Mouse (Mus musculus) liver, postnatal 0 days (tissue): Measurements from ENCODE around the gene C1qc. TPM values are rescaled to one million over a fixed set of nuclear protein-coding genes. Genes with fewer than 3 reads are reported as not detected.
A peak's percentile ranks its signal among the peaks of the same experiment; 100 is the strongest.

Experiments
- ATAC-seq: fragments of 200-750 bp; cut with Nextera tagmentation; 2 replicates; pipeline ENCODE4 v1.8.0; 2017; ENCODE audit warnings: mild to moderate bottlenecking, moderate library complexity
- DNase-seq: peaks from one replicate; pipeline ENCODE4 v3.0.0-alpha.2; 2016
- H3K27ac ChIP-seq: fragments of 300-500 bp; sonication (generic); 2 replicates; pipeline ENCODE4 v1.5.1; 2014; ENCODE audit warnings: antibody characterized with exemption, moderate library complexity, mild to moderate bottlenecking, low read depth
- H3K27me3 ChIP-seq: fragments of 300-500 bp; sonication (generic); 2 replicates; pipeline ENCODE4 v1.6.1; 2014; ENCODE audit warnings: low read length, control low read depth, mixed read lengths; ENCODE audit not compliant: insufficient read depth
- H3K36me3 ChIP-seq: fragments of 300-500 bp; sonication (generic); replicated peaks from 2 replicates; pipeline ENCODE4 v1.6.1; 2014; ENCODE audit warnings: mild to moderate bottlenecking, control low read depth, low read length, moderate library complexity, mixed read lengths; ENCODE audit not compliant: insufficient read depth
- H3K4me1 ChIP-seq: fragments of 300-500 bp; sonication (generic); 2 replicates; pipeline ENCODE4 v1.6.1; 2014; ENCODE audit warnings: antibody characterized with exemption, mild to moderate bottlenecking, control low read depth; ENCODE audit not compliant: insufficient read depth
- H3K4me2 ChIP-seq: fragments of 300-500 bp; sonication (generic); 2 replicates; pipeline ENCODE4 v1.6.1; 2014; ENCODE audit warnings: low read depth, mild to moderate bottlenecking, low read length, moderate library complexity, mixed read lengths
- H3K4me3 ChIP-seq: fragments of 300-500 bp; sonication (generic); 2 replicates; pipeline ENCODE4 v1.5.1; 2014; ENCODE audit warnings: low read depth, low read length
- H3K9ac ChIP-seq: fragments of 300-500 bp; sonication (generic); replicated peaks from 2 replicates; pipeline ENCODE4 v1.6.1; 2014; ENCODE audit warnings: mild to moderate bottlenecking, moderate library complexity
- H3K9me3 ChIP-seq: fragments of 300-500 bp; sonication (generic); 2 replicates; pipeline ENCODE4 v1.6.1; 2016; ENCODE audit warnings: mild to moderate bottlenecking, control low read depth, low read length, mixed read lengths
- CTCF ChIP-seq: sonication (generic); IDR thresholded peaks from 2 replicates; pipeline ENCODE4 v1.5.1; 2016; ENCODE audit warnings: antibody characterized with exemption, low read depth
- EP300 ChIP-seq: IDR thresholded peaks from 2 replicates; pipeline ENCODE4 v1.6.1; 2016; ENCODE audit warnings: antibody characterized with exemption, low read depth, mild to moderate bottlenecking
- WGBS: fragments of 180-500 bp; shearing (Covaris S2); extraction: QIAGEN DNeasy Blood & Tissue Kit; methylation state at CpG from one replicate; pipeline ENCODE4 v1.1.7; 2014; ENCODE audit not compliant: insufficient replicate concordance; 5-methylcytosine and 5-hydroxymethylcytosine counted together
- polyA plus RNA-seq: library from polyadenylated mRNA; unstranded; fragments of >200 nt; fragmentation: Nextera tagmentation; extraction: Ambion mirVana; gene quantifications from 2 replicates; pipeline ENCODE4 v1.2.1, GENCODE M21; 2015

C1qc gene
- polyA plus RNA-seq, 1 experiment from 2014 or later = 122 TPM

DNA sequence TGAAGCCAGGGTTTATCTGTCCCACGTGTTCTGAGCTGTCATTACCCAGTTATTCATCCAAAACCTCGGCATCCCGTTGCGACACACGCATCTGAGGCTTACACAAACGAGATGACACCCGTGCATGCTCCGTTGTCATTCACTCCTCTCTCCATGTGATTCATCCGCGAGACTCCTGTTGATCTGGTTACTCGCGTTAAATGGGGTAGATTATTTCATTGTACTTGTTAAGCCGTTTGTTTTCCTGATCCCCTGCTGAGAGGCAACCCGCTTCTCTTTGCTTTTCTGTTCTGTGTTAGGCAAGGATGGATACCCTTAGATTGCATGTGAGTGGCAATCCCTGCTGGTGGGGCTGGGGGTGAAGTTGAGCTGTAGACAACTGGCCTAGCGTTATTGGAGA is 32.9 kb upstream of the C1qc start:
- DNase-seq (no peak), ATAC-seq (no peak)
- Histone ChIP-seq H3K4me3 (no peak overlapping the region), H3K9me3 (no peaks in the 10 kb centered on the region), H3K4me2 (no peak overlapping the region), H3K27me3 (0 out of 2 replicates have a peak, but pooled peaks cover 9% of the 10 kb centered on the region), H3K4me1 (no peaks in the 10 kb centered on the region; the same call in 1 of the 2 replicates), H3K9ac (no peak overlapping the region), H3K36me3 (no peaks in the 10 kb centered on the region), H3K27ac (no peak overlapping the region)
- 25% methylated on average over 15 of the region's 15 CpGs for WGBS
- TF ChIP-seq EP300 (no peak), CTCF (no peak)

DNA sequence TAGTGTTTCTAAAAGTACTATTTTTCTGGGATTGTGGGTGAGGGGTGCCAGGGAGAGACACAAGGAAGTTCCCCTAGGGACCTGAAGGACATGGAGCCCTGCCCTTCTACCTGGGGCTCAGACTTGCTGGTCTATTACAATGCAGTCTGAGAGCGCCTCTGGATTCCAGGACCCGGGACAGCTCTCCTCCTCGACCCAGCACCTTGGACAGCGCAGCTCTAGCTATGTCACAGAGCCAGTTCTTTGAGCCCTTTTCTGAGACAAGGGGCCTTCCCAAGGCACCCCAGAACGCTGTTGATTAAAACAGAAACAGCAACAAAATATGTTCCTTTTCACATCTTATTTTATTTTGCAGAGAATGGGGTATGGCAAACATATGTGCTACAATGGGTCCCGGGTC is 31.7 kb upstream of the C1qc start:
- no peak overlapping the region for H3K9ac ChIP-seq

DNA sequence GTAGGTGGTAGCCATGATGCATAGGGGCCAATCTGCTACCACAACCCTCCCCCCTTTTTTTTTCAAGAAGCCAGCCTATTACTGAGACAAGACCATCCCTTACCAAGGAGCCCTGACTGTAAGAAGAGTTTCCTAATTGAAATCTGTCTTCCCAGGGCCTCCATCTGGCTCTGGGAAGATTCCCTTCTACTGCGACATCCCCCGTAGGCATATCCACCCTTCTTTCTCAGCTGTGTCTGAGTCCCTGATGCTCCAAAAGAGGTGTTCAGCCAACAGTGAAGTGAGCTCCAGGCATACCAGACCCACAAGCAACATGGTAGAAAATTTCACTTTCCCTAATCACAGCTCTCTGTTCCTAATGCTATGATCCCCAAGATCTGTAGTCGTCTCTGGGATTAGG is 26.7 kb upstream of the C1qc start:
- WGBS = 65% methylated on average over 3 of the region's 3 CpGs
- Histone ChIP-seq H3K36me3 (no peaks in the 10 kb centered on the region), H3K4me3 (no peak overlapping the region), H3K4me2 (no peak overlapping the region), H3K27ac (no peak overlapping the region), H3K4me1 (no peaks in the 10 kb centered on the region), H3K9me3 (no peaks in the 10 kb centered on the region), H3K27me3 (0 out of 2 replicates have a peak, but pooled peaks cover 2% of the 10 kb centered on the region), H3K9ac (no peak overlapping the region)
- no peak for DNase-seq
- no peak for ATAC-seq
- TF ChIP-seq CTCF (no peak), EP300 (no peak)

More for the DNA sequence above, 31.7 kb upstream of the C1qc start:
- Histone ChIP-seq H3K4me3 (no peak overlapping the region), H3K4me1 (no peaks in the 10 kb centered on the region), H3K36me3 (no peaks in the 10 kb centered on the region), H3K27me3 (0 out of 2 replicates have a peak, but pooled peaks cover 9% of the 10 kb centered on the region), H3K27ac (no peak overlapping the region), H3K9me3 (no peaks in the 10 kb centered on the region), H3K4me2 (no peak overlapping the region)
- 4% methylated on average over 6 of the region's 6 CpGs for WGBS
- TF ChIP-seq CTCF (no peak), EP300 (no peak)
- ATAC-seq = no peak
- DNase-seq = peak; percentile 76

DNA sequence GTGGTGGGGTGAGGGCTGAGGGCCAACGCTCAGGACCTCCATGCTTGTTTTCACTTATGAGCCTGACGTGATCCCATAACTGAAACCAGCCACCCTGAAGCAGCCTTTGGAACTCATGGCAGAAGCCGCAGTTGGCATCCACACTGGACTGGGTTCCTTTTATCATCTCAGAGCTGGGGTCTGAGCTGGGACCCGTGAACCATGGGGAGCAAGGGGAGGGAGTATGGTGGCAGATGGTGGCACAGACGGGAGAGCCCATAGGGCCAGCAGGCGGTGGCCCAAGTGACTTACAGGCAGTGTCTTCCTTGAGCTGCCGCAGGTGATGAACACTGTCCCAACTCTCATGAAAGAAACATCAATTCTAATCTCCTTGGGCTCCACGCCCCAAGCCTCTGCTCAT is 26.0 kb upstream of the C1qc start:
- Histone ChIP-seq H3K4me2 (no peak overlapping the region), H3K27ac (no peak overlapping the region), H3K4me3 (no peak overlapping the region), H3K9ac (no peak overlapping the region), H3K4me1 (no peaks in the 10 kb centered on the region), H3K27me3 (no peaks in the 10 kb centered on the region), H3K9me3 (no peaks in the 10 kb centered on the region), H3K36me3 (no peaks in the 10 kb centered on the region)
- ATAC-seq = no peak
- no peak for DNase-seq
- TF ChIP-seq EP300 (no peak), CTCF (no peak)
- 74% methylated on average over 8 of the region's 8 CpGs for WGBS

DNA sequence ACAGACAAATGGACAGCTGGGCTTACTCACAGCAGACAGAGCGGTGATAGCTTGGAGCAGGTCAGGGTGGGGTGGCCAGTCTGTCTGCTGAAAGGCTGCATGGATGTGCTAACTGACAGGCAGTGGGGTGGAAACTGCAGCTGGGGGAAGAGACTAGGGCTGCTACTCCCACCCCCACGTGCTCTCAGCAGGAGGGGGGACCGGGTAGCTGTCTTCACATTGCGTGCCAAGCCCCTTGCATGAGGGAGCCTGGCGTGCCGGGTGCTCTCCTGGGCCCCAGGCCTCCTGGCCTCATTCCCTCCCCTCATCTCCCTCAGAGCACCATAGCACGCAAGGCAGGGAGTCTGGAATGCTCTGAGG is 24.3 kb upstream of the C1qc start:
- no peaks in the 10 kb centered on the region for H3K36me3 ChIP-seq
- ATAC-seq (no peak), DNase-seq (no peak)
- H3K9ac ChIP-seq = no peak overlapping the region
- no peaks in the 10 kb centered on the region for H3K4me1 ChIP-seq
- H3K4me2 ChIP-seq = no peak overlapping the region
- no peak for TF ChIP-seq EP300
- no peak for TF ChIP-seq CTCF
- WGBS = 41% methylated on average over 7 of the region's 7 CpGs
- peaks cover 5% of the 10 kb centered on the region; the same call in 1 of the 2 replicates for H3K27me3 ChIP-seq
- H3K27ac ChIP-seq = no peak overlapping the region
- H3K9me3 ChIP-seq = no peaks in the 10 kb centered on the region
- H3K4me3 ChIP-seq = no peak overlapping the region

DNA sequence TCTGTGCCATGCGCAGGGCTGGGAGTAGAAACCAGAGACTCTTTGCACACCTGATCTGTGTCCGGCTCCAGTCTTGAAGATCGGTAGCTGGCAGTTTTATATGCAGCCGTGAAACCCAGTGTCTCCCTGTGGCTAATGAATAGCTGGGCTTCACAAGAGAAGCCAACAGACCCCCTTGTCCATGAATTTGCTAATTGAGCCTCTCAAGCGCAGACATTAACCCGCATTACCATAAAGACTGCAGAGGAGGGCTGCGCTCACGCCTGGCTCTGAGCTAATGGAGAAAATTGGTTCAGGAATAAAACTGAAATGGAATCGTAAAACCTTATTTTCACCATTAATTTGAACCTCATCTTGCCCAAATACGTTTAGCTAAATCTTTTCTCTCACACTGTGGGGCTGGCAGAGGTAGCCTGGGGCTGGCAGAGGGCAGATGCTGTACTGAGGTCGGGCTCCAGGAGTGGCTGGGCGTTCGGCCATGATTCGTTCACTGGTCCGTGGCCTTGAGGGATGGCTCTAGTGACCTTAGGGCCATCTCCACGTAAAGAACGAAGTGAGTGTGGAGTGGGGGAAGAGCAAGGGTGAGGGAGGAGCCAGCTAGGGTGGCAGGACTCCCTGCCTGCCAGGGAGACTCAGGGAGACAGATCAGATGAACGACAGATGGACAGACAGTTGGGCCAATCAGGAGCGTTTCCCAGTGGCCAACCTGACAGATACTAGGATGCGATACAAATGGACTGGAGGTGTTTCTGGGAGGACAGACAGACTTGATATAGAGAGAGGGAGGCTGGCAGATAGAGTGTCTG is 23.7 kb upstream of the C1qc start:
- Histone ChIP-seq H3K27me3 (peaks cover 5% of the 10 kb centered on the region; the same call in 1 of the 2 replicates), H3K36me3 (no peaks in the 10 kb centered on the region), H3K4me1 (no peaks in the 10 kb centered on the region), H3K4me2 (no peak overlapping the region), H3K4me3 (no peak overlapping the region), H3K9ac (no peak overlapping the region), H3K9me3 (no peaks in the 10 kb centered on the region), H3K27ac (no peak overlapping the region)
- ATAC-seq (no peak), DNase-seq (no peak)
- TF ChIP-seq CTCF = no peak
- no peak for TF ChIP-seq EP300
- 71% methylated on average over 20 of the region's 20 CpGs for WGBS
